Mouse (Mus musculus) hindbrain, embryonic 12.5 days (tissue): ENCODE measurements around the gene Gpld1. TPM values are rescaled to one million over a fixed set of nuclear protein-coding genes. Genes with fewer than 3 reads are reported as not detected.

ENCODE experiments used
- ATAC-seq: fragments of 200-750 bp; cut with Nextera tagmentation; 2 replicates; pipeline ENCODE4 v1.8.0; 2017; ENCODE audit warnings: moderate TSS enrichment; ENCODE audit not compliant: low FRiP score
- H3K27ac ChIP-seq: fragments of 300-500 bp; sonication (generic); 2 replicates; pipeline ENCODE4 v1.5.1; 2016; ENCODE audit warnings: mild to moderate bottlenecking
- H3K27me3 ChIP-seq: fragments of 300-500 bp; sonication (generic); 2 replicates; pipeline ENCODE4 v1.6.1; 2016; ENCODE audit warnings: mild to moderate bottlenecking
- H3K36me3 ChIP-seq: fragments of 300-500 bp; sonication (generic); 2 replicates; pipeline ENCODE4 v1.6.1; 2016; ENCODE audit warnings: mild to moderate bottlenecking
- H3K4me1 ChIP-seq: fragments of 300-500 bp; sonication (generic); 2 replicates; pipeline ENCODE4 v1.6.1; 2016
- H3K4me2 ChIP-seq: fragments of 300-500 bp; sonication (generic); replicated peaks from 2 replicates; pipeline ENCODE4 v1.6.1; 2016; ENCODE audit warnings: mild to moderate bottlenecking
- H3K4me3 ChIP-seq: fragments of 300-500 bp; sonication (generic); 2 replicates; pipeline ENCODE4 v1.5.1; 2016; ENCODE audit warnings: mild to moderate bottlenecking
- H3K9ac ChIP-seq: fragments of 300-500 bp; sonication (generic); 2 replicates; pipeline ENCODE4 v1.6.1; 2016; ENCODE audit warnings: mild to moderate bottlenecking, moderate library complexity
- H3K9me3 ChIP-seq: fragments of 300-500 bp; sonication (generic); replicated peaks from 2 replicates; pipeline ENCODE4 v1.6.1; 2016; ENCODE audit warnings: mild to moderate bottlenecking
- WGBS: fragments of 180-500 bp; shearing (Covaris S2); methylation state at CpG from one replicate; pipeline ENCODE4 v1.1.7; 2016; 5-methylcytosine and 5-hydroxymethylcytosine counted together
- polyA plus RNA-seq: library from polyadenylated mRNA; unstranded; fragments of >200 nt; fragmentation: Nextera tagmentation; extraction: Ambion mirVana; gene quantifications from 2 replicates; pipeline ENCODE4 v1.2.1, GENCODE M21; 2016

Gene Gpld1
- polyA plus RNA-seq, 1 experiment from 2014 or later: 2.3 TPM

DNA sequence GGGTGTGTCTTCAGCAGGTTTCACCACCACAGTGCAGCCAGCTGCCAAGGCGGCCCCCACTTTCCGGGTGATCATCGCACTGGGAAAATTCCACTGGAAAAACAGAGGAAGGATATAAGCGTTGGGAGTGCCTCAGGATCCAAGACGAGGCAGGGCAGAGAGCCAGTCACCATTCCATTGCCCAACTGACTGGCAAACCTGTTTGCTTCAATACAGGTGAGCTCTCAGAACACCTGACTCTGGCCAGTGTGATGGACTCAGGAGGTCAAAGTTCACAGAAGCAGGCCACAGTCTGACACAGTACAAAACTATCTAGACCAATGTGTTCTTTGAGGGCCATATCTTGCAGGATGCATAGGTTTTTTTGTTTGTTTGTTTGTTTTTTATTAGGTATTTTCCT is 19.0 kb upstream of the Gpld1 start:
- Histone ChIP-seq H3K9me3 (no peaks in the 10 kb centered on the region), H3K4me1 (no peaks in the 10 kb centered on the region), H3K27me3 (no peaks in the 10 kb centered on the region), H3K4me2 (no peak overlapping the region), H3K36me3 (peaks cover 14% of the 10 kb centered on the region; the same call in 1 of the 2 replicates), H3K9ac (no peak overlapping the region), H3K4me3 (no peak overlapping the region), H3K27ac (no peak overlapping the region)
- WGBS: 90% methylated on average over 5 of the region's 5 CpGs
- ATAC-seq: no peak

DNA sequence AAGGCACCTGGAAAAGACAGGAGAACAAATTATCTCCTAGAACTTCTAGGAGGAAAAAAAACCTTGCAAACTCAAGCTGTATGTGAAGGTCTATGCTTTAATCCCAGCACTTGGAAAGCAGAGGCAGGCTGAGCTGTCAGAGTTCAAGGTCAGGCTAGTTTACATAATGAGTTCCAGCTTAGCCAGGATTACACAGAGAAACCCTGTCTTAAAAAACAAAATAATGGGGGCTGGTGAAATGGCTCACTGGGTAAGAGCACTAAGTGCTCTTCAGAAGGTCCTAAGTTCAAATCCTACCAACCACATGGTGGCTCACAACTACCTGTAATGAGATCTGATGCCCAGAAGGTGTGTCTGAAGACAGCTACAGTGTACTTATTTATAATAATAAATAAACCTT is 12.4 kb upstream of the Gpld1 start:
- H3K36me3 ChIP-seq: peaks cover 4% of the 10 kb centered on the region; the same call in 1 of the 2 replicates
- no peak overlapping the region for H3K27ac ChIP-seq
- ATAC-seq: no peak
- no peaks in the 10 kb centered on the region for H3K9me3 ChIP-seq
- no peak overlapping the region for H3K9ac ChIP-seq
- no peak overlapping the region for H3K4me2 ChIP-seq
- no peaks in the 10 kb centered on the region for H3K27me3 ChIP-seq
- no peak overlapping the region for H3K4me3 ChIP-seq
- H3K4me1 ChIP-seq: no peaks in the 10 kb centered on the region

DNA sequence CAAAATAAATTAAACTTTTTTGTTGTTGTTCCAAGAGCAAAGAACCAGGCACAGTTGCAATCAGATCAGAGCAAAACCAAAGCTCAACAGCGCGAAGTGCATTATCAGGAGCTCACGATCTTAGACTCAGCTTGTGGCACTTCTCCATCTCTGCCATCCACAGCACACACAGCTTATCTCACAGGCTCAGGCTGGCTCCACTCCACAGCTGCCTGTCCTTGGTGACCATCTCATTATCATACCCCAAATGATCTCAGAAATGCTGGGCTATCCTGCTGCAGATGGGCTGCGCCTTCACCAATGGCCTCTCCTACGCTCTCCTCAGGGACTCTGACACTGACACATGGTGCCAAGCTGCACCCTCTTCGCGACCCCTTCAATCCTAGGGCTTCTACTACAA is 9.8 kb upstream of the Gpld1 start:
- 90% methylated on average over 7 of the region's 7 CpGs for WGBS
- no peak for ATAC-seq
- Histone ChIP-seq H3K27me3 (no peaks in the 10 kb centered on the region), H3K9ac (no peak overlapping the region), H3K9me3 (no peaks in the 10 kb centered on the region), H3K36me3 (peaks cover 4% of the 10 kb centered on the region; the same call in 1 of the 2 replicates), H3K27ac (no peak overlapping the region), H3K4me1 (peaks cover 11% of the 10 kb centered on the region; the same call in 1 of the 2 replicates), H3K4me3 (no peak overlapping the region), H3K4me2 (no peak overlapping the region)

DNA sequence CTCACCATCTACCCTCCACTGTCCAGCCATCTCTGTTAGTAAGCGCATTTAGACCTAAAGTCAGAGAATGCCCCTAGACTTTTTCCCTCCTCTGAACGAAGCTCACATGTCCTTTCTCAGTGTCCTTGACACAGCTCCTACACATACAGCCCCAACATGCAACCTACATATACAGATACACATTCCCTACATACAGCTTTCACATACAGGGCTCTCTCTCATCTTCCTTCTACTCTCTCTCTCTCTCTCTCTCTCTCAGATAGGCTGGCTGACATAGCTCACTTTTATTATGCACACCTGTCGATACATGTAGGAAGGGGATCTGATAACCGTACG is 6.2 kb upstream of the Gpld1 start:
- Histone ChIP-seq H3K27ac (peak overlapping the region; percentile 81; the same call in 1 of the 2 replicates), H3K4me2 (peak overlapping the region; percentile 82), H3K4me3 (peak overlapping the region; percentile 94), H3K9ac (peak overlapping the region; percentile 92), H3K4me1 (peaks cover 13% of the 10 kb centered on the region; the same call in 1 of the 2 replicates), H3K27me3 (no peaks in the 10 kb centered on the region), H3K36me3 (peaks cover 4% of the 10 kb centered on the region; the same call in 1 of the 2 replicates), H3K9me3 (no peaks in the 10 kb centered on the region)
- WGBS: 61% methylated on average over 5 of the region's 5 CpGs
- ATAC-seq: peak; percentile 36; the same call in 1 of the 2 replicates

DNA sequence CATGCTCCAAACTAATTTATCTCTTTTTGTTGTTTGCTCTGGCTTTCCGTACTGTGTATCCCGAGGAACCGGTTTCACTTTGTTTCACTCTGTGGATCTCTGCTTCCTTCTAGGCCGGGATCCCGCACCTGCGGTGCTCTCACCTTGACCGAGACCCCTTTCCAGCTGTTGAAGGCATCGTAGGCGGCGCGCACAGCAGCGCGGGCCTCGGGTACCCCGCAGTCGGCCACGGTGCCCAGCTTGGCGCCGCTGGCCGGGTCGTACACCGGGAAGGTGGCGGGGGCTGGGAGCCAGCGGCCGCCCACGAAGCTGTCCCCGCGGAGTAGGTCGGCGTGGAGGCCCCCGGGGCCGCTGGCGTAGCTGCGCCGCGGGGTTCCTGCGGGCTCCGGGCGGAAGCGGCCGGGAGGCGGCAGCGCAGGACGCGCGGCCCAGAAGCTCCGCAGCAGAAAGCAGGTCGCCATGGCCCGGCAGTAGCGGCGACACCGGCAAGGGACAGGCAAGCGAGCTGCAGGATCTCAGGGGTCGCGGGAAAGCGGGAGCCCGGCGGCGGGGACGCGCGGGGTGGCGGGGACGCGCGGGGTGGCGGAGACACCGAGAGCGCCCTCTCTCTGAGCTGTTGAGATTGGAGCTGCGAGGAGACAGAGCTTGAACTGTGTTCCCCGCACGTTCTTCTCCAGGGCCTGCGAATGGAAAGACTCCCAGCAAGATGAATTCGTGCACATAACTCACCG is 5.7 kb upstream of the Gpld1 start, which contains the start of gene Aldh5a1:
Aldh5a1 (minus strand) TSS at position 554 of the 731 bp plus-strand sequence.
- Histone ChIP-seq H3K9ac (peak within 1 kb of the TSS; percentile 92), H3K27me3 (no peaks in the 10 kb centered on the region), H3K27ac (peak within 1 kb of the TSS; percentile 81), H3K4me1 (peaks cover 13% of the 10 kb centered on the region; the same call in 1 of the 2 replicates), H3K36me3 (peaks cover 4% of the 10 kb centered on the region; the same call in 1 of the 2 replicates), H3K4me2 (peak within 1 kb of the TSS; percentile 82), H3K9me3 (no peaks in the 10 kb centered on the region), H3K4me3 (peak within 1 kb of the TSS; percentile 94)
- under 1% methylated on average over 55 of the region's 75 CpGs for WGBS
- peak; percentile 88 for ATAC-seq

DNA sequence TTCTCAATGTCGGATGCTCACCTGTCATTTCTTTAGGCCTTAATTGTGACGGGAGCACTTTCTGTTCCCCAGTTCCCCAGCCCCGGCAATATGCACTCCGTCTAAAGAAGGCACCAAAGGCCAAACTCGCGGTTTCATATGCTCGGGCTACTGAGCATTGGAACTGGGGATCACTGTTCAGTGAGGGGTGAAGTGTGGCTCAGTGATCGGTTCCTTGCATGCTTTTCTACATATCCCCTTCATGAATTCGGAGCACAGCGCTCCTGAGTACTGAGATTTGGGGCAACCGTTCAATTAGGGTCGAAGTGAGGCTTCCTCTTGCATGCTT is 5.1 kb upstream of the Gpld1 start:
- Histone ChIP-seq H3K4me1 (peaks cover 17% of the 10 kb centered on the region; the same call in 1 of the 2 replicates), H3K9ac (peak overlapping the region; percentile 92), H3K36me3 (peaks cover 4% of the 10 kb centered on the region; the same call in 1 of the 2 replicates), H3K27ac (no peak overlapping the region), H3K4me2 (peak overlapping the region; percentile 82), H3K4me3 (peak overlapping the region; percentile 94), H3K9me3 (no peaks in the 10 kb centered on the region), H3K27me3 (no peaks in the 10 kb centered on the region)
- 20% methylated on average over 12 of the region's 12 CpGs for WGBS
- ATAC-seq: peak; percentile 17; the same call in 1 of the 2 replicates

DNA sequence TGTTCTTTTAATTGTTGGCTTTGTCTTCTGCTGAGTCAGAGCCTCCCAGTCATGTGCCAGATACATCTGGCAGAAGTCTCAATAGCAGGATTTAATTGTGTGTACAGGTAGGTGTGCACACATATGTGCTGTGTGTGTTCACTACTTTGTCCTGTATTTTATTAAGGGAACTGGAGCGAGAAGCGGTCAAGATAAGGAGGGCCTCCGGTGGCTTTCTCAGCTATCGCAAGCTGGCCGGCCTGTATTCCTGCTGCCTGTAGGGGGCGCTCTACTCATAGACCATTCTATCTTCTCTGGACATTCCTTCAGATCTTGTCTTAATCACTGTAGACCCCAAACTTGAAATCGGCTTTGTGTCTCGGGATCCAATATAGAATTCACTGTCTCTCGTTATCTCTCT is 4.3 kb upstream of the Gpld1 start:
- H3K4me1 ChIP-seq: peaks cover 17% of the 10 kb centered on the region; the same call in 1 of the 2 replicates

DNA sequence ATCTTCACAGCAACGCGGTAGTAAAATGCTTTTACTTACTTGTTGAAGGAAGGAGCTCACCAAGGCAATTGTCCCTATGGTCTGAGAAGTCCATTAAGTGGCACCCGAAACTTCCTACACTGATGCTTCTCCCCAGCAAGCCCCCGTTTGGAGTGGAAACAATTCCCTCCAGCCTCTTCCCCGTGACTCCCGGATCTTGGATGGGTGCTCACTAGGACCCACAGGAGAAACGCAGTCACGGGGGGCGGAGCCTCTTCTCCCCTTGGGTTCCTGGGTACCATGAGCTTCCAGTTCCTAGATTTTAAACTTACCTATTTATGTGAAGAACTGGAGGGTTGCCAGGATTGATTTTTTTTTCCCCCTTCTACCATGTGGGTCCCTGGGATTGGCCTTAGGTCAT is 3.5 kb upstream of the Gpld1 start:
- whole genome bisulfite sequencing: 89% methylated on average over 9 of the region's 9 CpGs
- Histone ChIP-seq H3K27ac (no peak overlapping the region), H3K9ac (no peak overlapping the region), H3K27me3 (no peaks in the 10 kb centered on the region), H3K9me3 (no peaks in the 10 kb centered on the region), H3K4me2 (no peak overlapping the region), H3K4me1 (peaks cover 17% of the 10 kb centered on the region; the same call in 1 of the 2 replicates), H3K4me3 (no peak overlapping the region), H3K36me3 (peaks cover 1% of the 10 kb centered on the region; the same call in 1 of the 2 replicates)
- no peak for ATAC-seq

More for the DNA sequence above, 4.3 kb upstream of the Gpld1 start:
- no peaks in the 10 kb centered on the region for H3K27me3 ChIP-seq
- no peak overlapping the region for H3K27ac ChIP-seq
- H3K4me3 ChIP-seq: no peak overlapping the region
- 31% methylated on average over 9 of the region's 9 CpGs for WGBS
- H3K9me3 ChIP-seq: no peaks in the 10 kb centered on the region
- no peak overlapping the region for H3K4me2 ChIP-seq
- peaks cover 4% of the 10 kb centered on the region; the same call in 1 of the 2 replicates for H3K36me3 ChIP-seq
- ATAC-seq: no peak
- no peak overlapping the region for H3K9ac ChIP-seq

DNA sequence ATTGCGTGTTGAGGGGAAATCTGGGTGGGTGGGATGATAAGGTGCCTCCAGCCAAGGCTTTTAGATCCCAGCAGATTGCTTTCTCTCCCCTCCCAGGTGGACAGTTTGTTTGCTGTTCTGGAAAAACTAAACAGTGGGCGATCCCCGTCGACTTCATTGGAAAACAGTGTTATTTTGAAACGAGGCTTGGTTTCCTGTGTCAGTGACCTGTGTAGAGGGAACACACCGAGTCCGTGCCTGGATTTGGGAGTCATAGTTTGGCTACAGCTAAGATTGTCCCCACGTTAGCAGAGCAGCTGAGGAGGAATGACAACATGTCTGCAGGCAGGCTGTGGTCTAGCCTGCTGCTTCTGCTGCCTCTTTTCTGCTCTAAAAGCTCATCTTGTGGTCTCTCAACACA is 351 bp downstream of the Gpld1 start:
- Histone ChIP-seq H3K9me3 (no peaks in the 10 kb centered on the region), H3K4me2 (no peak overlapping the region), H3K36me3 (no peaks in the 10 kb centered on the region), H3K4me1 (peaks cover 7% of the 10 kb centered on the region), H3K27ac (no peak overlapping the region), H3K27me3 (no peaks in the 10 kb centered on the region), H3K9ac (no peak overlapping the region), H3K4me3 (no peak overlapping the region)
- no peak for ATAC-seq
- 76% methylated on average over 8 of the region's 8 CpGs for WGBS

DNA sequence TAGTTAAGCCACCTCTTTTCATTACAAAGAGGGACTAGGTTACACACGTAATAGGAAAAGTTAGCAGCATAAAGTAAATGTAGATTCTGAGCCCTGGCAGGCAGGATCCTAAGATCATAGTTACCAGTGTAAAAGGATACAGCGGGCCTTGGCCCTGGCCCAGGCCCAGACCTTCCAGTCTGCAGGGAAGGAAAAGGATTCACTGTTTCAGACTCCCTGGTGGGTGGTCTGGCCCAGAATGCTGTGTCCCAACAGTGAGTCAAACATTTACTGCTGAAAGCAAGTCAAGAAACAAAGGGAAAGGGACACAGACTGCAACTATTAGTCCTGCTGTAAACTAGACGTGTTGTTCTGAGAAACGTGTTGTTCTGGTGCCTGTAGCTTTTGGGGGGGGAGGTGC is 2.6 kb downstream of the Gpld1 start:
- Histone ChIP-seq H3K9ac (no peak overlapping the region), H3K4me1 (peaks cover 7% of the 10 kb centered on the region), H3K36me3 (no peaks in the 10 kb centered on the region), H3K27ac (no peak overlapping the region), H3K9me3 (no peaks in the 10 kb centered on the region), H3K4me2 (no peak overlapping the region), H3K27me3 (no peaks in the 10 kb centered on the region), H3K4me3 (no peak overlapping the region)
- ATAC-seq: peak; percentile 69
- 15% methylated on average over 4 of the region's 4 CpGs for WGBS

DNA sequence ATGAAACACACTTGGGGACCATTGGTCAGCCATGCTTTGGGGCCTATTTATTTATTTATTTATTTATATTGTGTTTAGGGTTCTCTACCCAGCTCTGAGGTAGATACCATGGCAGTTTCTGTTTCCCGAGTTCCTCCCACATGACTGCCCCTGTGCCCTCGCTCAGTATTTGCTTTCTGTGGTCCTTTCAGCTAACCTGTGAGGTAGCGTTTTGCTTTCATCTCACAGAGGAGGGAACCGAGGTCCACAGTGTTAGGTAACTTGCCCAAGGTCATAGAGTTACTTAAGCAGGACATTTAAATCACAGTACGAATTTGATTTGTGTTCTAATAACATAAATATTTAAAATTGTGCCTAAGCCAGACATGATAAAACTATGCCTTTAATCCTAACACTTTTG is 4.2 kb downstream of the Gpld1 start:
- Histone ChIP-seq H3K9ac (no peak overlapping the region), H3K9me3 (no peaks in the 10 kb centered on the region), H3K4me1 (peaks cover 7% of the 10 kb centered on the region), H3K27ac (no peak overlapping the region), H3K27me3 (no peaks in the 10 kb centered on the region), H3K4me2 (no peak overlapping the region), H3K4me3 (no peak overlapping the region), H3K36me3 (no peaks in the 10 kb centered on the region)
- 82% methylated on average over 5 of the region's 5 CpGs for WGBS
- ATAC-seq: no peak

DNA sequence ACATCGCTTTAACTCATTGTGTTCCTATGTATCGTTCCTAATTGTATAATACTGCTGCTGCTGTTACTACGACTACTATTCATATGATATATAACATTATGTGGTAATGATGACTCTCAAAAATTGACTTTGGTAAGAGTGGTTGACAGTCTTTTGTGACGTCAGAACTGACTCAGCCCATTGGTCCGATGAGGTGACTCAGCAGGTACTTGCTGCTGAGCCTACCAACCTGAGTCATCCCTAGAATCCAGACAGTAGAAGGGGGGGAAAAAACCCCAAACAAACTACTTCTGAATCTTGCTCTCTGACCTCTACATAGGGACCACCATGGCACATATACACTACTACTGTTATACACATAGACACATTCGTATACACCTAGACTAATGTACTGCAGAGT is 5.9 kb downstream of the Gpld1 start:
- H3K4me1 ChIP-seq: peaks cover 3% of the 10 kb centered on the region; the same call in 1 of the 2 replicates
- no peak overlapping the region for H3K4me3 ChIP-seq
- no peaks in the 10 kb centered on the region for H3K36me3 ChIP-seq
- H3K9ac ChIP-seq: no peak overlapping the region
- ATAC-seq: no peak
- H3K4me2 ChIP-seq: no peak overlapping the region
- WGBS: 88% methylated on average over 6 of the region's 6 CpGs
- H3K9me3 ChIP-seq: no peaks in the 10 kb centered on the region
- H3K27me3 ChIP-seq: no peaks in the 10 kb centered on the region
- H3K27ac ChIP-seq: no peak overlapping the region

DNA sequence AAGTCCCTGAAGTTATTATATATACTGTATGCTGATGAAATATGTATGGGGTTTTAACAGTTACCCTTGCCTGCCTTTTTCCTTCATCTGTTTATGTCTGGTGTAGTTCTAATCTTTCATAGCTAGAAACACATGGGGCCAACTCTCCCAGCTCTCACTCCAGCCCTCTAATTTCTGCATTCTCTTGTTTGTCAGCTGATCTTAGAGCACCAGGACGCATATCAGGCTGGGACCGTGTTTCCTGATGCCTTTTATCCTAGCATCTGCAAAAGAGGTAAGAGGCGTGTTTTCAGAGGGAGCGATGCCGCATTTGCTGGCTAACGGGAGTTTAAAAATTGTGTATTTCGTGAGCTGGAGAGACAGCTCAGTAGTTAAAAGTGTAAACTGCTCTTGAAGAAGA is 9.7 kb downstream of the Gpld1 start:
- Histone ChIP-seq H3K27ac (no peak overlapping the region), H3K4me2 (no peak overlapping the region), H3K9ac (no peak overlapping the region), H3K27me3 (no peaks in the 10 kb centered on the region), H3K4me1 (no peaks in the 10 kb centered on the region), H3K36me3 (no peaks in the 10 kb centered on the region), H3K9me3 (no peaks in the 10 kb centered on the region), H3K4me3 (no peak overlapping the region)
- WGBS: 80% methylated on average over 7 of the region's 7 CpGs
- ATAC-seq: no peak
